In the genomic region with DNA sequence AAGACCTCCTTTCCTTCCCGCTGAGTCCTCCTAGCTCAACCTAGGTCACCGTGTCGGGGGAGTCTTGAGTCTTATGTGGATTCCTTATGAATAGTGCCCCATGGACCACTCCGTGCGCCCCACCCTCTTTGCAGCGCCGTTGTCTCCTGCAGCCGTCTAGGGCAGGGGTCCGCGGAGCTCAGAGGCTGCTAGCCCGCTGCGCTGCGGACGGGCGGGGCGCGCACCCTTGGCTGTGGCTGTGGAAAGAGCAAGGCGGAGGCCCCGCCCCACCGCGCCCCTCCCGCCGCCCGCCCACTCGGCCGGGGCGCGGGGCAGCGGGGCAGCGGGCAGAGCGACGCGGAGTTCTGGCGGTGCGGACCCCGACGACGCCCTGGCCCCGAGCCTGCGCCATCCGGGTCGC, we compare ENCODE assay signal across 9 mouse cellular contexts. TPM values are rescaled to one million over a fixed set of nuclear protein-coding genes. Genes with fewer than 3 reads are reported as not detected.
DNase-seq lines count a peak whose midpoint lies in the region; ATAC-seq lines count a peak whose summit lies in the region.
"Had no signal": no experiment of that assay in that cellular context is flagged by ENCODE, and none has a peak within 500 bp of the region (broad histone marks: within the 10 kb centered on the region; RNA-seq: fewer than 3 reads in every experiment).

Gene Col8a2 (plus strand): TSS at position 302 of the 400 bp plus-strand sequence.

- DNase-seq in urinary bladder, adult 2 months (ENCODE audit: low spot score), result no peak
- no peak for DNase-seq in urinary bladder, postnatal 25 days (ENCODE audit: low spot score)
- DNase-seq in heart, postnatal 4 days, result peak; percentile 38
- no peak for DNase-seq in liver, embryonic 11.5 days (ENCODE audit: low spot score)
- no peak for DNase-seq in left cerebral cortex, postnatal 10 days (ENCODE audit: extremely low spot score in 1 of 2, low spot score in 2 of 2)
- no peak for DNase-seq in cerebellum, postnatal 4 days (ENCODE audit: low spot score in 2 of 2)
- no peak for DNase-seq in layer of hippocampus, postnatal 14 days (ENCODE audit: low spot score in 2 of 2)

- peaks cover 6% of the 10 kb centered on the region; the same call in 1 of the 2 replicates for H3K4me1 ChIP-seq in liver, embryonic 11.5 days (replicated peaks; ENCODE audit: control insufficient read depth, insufficient read depth, low read length)
- peaks cover 14% of the 10 kb centered on the region for H3K4me1 ChIP-seq in neural tube, embryonic 13.5 days (replicated peaks)

- no peak within 1 kb of the TSS for H3K9ac ChIP-seq in liver, embryonic 11.5 days (ENCODE audit: low read depth, low read length)
- peak within 1 kb of the TSS; percentile 55 for H3K9ac ChIP-seq in neural tube, embryonic 13.5 days

- peak within 1 kb of the TSS; percentile 73 for H3K4me2 ChIP-seq in liver, embryonic 11.5 days
- H3K4me2 ChIP-seq in neural tube, embryonic 13.5 days, result peak within 1 kb of the TSS; percentile 53

- no peak within 1 kb of the TSS for H3K27ac ChIP-seq in liver, embryonic 11.5 days (ENCODE audit: low read depth, low read length)
- H3K27ac ChIP-seq in neural tube, embryonic 13.5 days (replicated peaks), result no peak within 1 kb of the TSS
- H3K27ac ChIP-seq: macrophage had no signal

- intact Hi-C loops in left cerebral cortex, postnatal 10 days (cut with DNase I), result no loop called here

- ATAC-seq in liver, embryonic 11.5 days (replicated peaks; ENCODE audit: low FRiP score), result peak; percentile 34; the same call in 1 of the 2 replicates
- ATAC-seq in neural tube, embryonic 13.5 days (ENCODE audit: low read depth), result no peak

- H3K27me3 ChIP-seq in liver, embryonic 11.5 days (replicated peaks; ENCODE audit: control insufficient read depth, insufficient read depth, low read length), result peaks cover 69% of the 10 kb centered on the region
- H3K27me3 ChIP-seq in neural tube, embryonic 13.5 days, result peaks cover 69% of the 10 kb centered on the region

- WGBS in liver, embryonic 11.5 days, result 3% methylated on average over 42 of the region's 42 CpGs
- 3% methylated on average over 25 of the region's 42 CpGs for WGBS in neural tube, embryonic 13.5 days

- H3K9me3 ChIP-seq in liver, embryonic 11.5 days (ENCODE audit: control insufficient read depth, low read length), result no peaks in the 10 kb centered on the region
- no peaks in the 10 kb centered on the region for H3K9me3 ChIP-seq in neural tube, embryonic 13.5 days

- H3K36me3 ChIP-seq in liver, embryonic 11.5 days (ENCODE audit: control insufficient read depth, insufficient read depth, low read length), result no peaks in the 10 kb centered on the region
- no peaks in the 10 kb centered on the region for H3K36me3 ChIP-seq in neural tube, embryonic 13.5 days

- H3K4me3 ChIP-seq in liver, embryonic 11.5 days (ENCODE audit: low read depth, low read length), result peak within 1 kb of the TSS; percentile 48
- H3K4me3 ChIP-seq in neural tube, embryonic 13.5 days, result peak within 1 kb of the TSS; percentile 38

RNA-seq across cellular contexts. Expression of gene Col8a2, which starts in this region (rescaled TPM):
- polyA plus RNA-seq in urinary bladder, adult 2 months (2012; rRNA removed), result 17.6 and 22.6 TPM in 2 replicates
- 1 to 10 TPM; 2.3 to 3.1 TPM for total RNA-seq in heart, postnatal 4 days (2021)
- polyA plus RNA-seq in liver, embryonic 11.5 days (2014; fragmentation: Nextera tagmentation; extraction: Ambion mirVana), result 1.9 and 2.2 TPM in 2 replicates
- polyA plus RNA-seq in neural tube, embryonic 13.5 days (2015; fragmentation: Nextera tagmentation; extraction: Ambion mirVana), result 7.4 and 9.5 TPM in 2 replicates
- 1 to 10 TPM in 1 of 2 experiments, under 1 TPM in 1; 0.92 to 1.0 TPM for total RNA-seq in left cerebral cortex, postnatal 10 days (2021)
- 1 to 10 TPM; 1.9 to 8.4 TPM for total RNA-seq in layer of hippocampus, postnatal 14 days (2021)
- polyA plus RNA-seq: macrophage had no signal
